Comparison of ENCODE assay signal across 19 mouse cellular contexts in the genomic region with DNA sequence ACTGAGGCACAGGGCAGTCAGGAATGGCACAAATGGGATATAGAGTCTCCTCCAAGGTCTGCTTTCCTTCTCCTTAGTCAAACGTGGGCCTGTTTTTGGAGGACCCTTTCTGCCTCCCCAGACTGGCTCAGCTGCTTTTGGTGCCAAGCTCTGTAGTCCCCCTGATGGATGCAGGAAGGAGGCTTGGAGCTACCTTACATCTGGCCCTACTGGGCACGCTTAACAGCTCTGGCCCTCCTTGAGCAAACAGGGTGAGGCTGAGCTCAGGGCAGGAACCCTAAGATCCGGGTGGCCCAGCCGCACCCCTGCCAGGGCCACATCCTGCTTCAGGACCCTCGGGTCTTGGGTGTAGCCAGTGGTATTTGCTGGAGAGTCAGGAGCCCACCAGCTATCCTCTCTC. TPM values are rescaled to one million over a fixed set of nuclear protein-coding genes. Genes with fewer than 3 reads are reported as not detected.
"Had no signal": no experiment of that assay in that cellular context is flagged by ENCODE, and none has a peak within 500 bp of the region (broad histone marks: within the 10 kb centered on the region; RNA-seq: fewer than 3 reads in every experiment).

No protein-coding gene starts in this region.

- H3K27ac ChIP-seq: kidney, postnatal 0 days; left cerebral cortex, adult 2 months; liver, embryonic 13.5 days; midbrain, embryonic 13.5 days had no signal

- H3K4me1 ChIP-seq: liver, embryonic 13.5 days; midbrain, embryonic 13.5 days had no signal

- H3K27me3 ChIP-seq: liver, embryonic 13.5 days; midbrain, embryonic 13.5 days had no signal

- H3K9me3 ChIP-seq: liver, embryonic 13.5 days; midbrain, embryonic 13.5 days had no signal

- H3K4me2 ChIP-seq: liver, embryonic 13.5 days; midbrain, embryonic 13.5 days had no signal

- H3K4me3 ChIP-seq: left cerebral cortex, adult 2 months; liver, embryonic 13.5 days; midbrain, embryonic 13.5 days had no signal

- ATAC-seq: midbrain, embryonic 13.5 days; midbrain, embryonic 16.5 days had no signal

- H3K36me3 ChIP-seq: liver, embryonic 13.5 days; midbrain, embryonic 13.5 days had no signal

- H3K9ac ChIP-seq: liver, embryonic 13.5 days; midbrain, embryonic 13.5 days had no signal

- DNase-seq: kidney, adult 2 months; kidney, postnatal 25 days; layer of hippocampus, postnatal 36 days; liver, embryonic 13.5 days; lung, adult 2 months; lung, postnatal 10 days; lung, postnatal 4 days; spleen, adult 18-20 months; thymus, adult 18-20 months; thymus, postnatal 36 days had no signal

RNA-seq across cellular contexts. Expression of a gene that starts 1.4 kb away (rescaled TPM):
- polyA plus RNA-seq: kidney, embryonic 14.5 days; limb, embryonic 11.5 days; limb, embryonic 14.5 days; liver, embryonic 13.5 days; liver, embryonic 16.5 days had no signal

RNA-seq across cellular contexts. Expression of a gene that starts 34.7 kb away (rescaled TPM):
- polyA plus RNA-seq: limb, embryonic 11.5 days; neural tube, embryonic 11.5 days had no signal
